ENCODE assay signal across 9 mouse cellular contexts in the genomic region with DNA sequence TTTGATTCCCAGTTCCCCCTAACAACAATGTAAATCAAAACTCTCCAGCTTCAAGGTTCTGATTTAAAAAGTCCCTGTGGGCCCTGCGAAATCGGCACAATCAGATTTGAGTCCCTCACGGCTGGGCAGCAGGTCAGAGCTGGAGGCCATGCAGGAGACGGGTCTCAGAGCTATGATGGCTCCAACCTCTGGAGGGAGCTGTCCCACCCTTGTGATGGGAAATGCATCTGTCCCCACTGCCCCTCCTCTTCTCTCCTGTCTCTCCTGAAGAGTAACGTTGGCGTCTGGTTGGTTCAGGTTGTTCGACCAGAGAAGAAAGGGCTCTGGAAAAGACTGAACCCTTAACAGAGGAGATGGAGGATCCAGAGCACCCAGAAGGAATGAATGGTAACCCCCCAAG.
DNase-seq lines count a peak whose midpoint lies in the region; ATAC-seq and TF ChIP-seq lines count a peak whose summit lies in the region.
"Had no signal": no experiment of that assay in that cellular context is flagged by ENCODE, and none has a peak within 500 bp of the region (broad histone marks: within the 10 kb centered on the region; RNA-seq: fewer than 3 reads in every experiment).

No protein-coding gene starts in this region.

- H3K4me2 ChIP-seq in hindbrain, embryonic 15.5 days = no peak overlapping the region
- H3K4me2 ChIP-seq in hindbrain, embryonic 12.5 days (replicated peaks) = no peak overlapping the region
- no peak overlapping the region for H3K4me2 ChIP-seq in limb, embryonic 13.5 days (replicated peaks)

- H3K4me1 ChIP-seq in hindbrain, embryonic 15.5 days (replicated peaks) = peaks cover 9% of the 10 kb centered on the region
- peaks cover 10% of the 10 kb centered on the region for H3K4me1 ChIP-seq in hindbrain, embryonic 12.5 days
- no peaks in the 10 kb centered on the region for H3K4me1 ChIP-seq in spleen, adult 2 months (ENCODE audit: control insufficient read depth, insufficient read depth, insufficient read length)
- peaks cover 19% of the 10 kb centered on the region for H3K4me1 ChIP-seq in limb, embryonic 13.5 days

- no peaks in the 10 kb centered on the region for H3K27me3 ChIP-seq in hindbrain, embryonic 15.5 days
- no peaks in the 10 kb centered on the region for H3K27me3 ChIP-seq in hindbrain, embryonic 12.5 days
- H3K27me3 ChIP-seq in spleen, adult 2 months (ENCODE audit: control insufficient read depth, insufficient read depth, low read length) = no peaks in the 10 kb centered on the region
- no peaks in the 10 kb centered on the region for H3K27me3 ChIP-seq in limb, embryonic 13.5 days

- TF ChIP-seq CTCF in spleen, adult 2 months (IDR thresholded peaks at IDR 0.05; ENCODE audit: extremely low read depth, insufficient read depth, insufficient read length, insufficient replicate concordance) = no peak

- no peak for TF ChIP-seq POLR2A in spleen, adult 2 months (IDR thresholded peaks at IDR 0.05; ENCODE audit: low read depth, low read length)

- no peak overlapping the region for H3K9ac ChIP-seq in hindbrain, embryonic 15.5 days
- H3K9ac ChIP-seq in hindbrain, embryonic 12.5 days = no peak overlapping the region
- H3K9ac ChIP-seq in limb, embryonic 13.5 days = no peak overlapping the region

- no peak for DNase-seq in spleen, adult 2 months (ENCODE audit: low read depth in 1 of 2, low spot score in 2 of 2)
- no peak for DNase-seq in spleen, adult 18-20 months
- DNase-seq in left cerebral cortex, adult 9 months (ENCODE audit: low spot score in 2 of 2) = no peak
- DNase-seq in ovary, postnatal 36 days (ENCODE audit: low spot score) = no peak
- no peak for DNase-seq in spleen, postnatal 10 days (ENCODE audit: low spot score in 2 of 2)
- DNase-seq: cerebellum, adult 9-10 months had no signal

- no peaks in the 10 kb centered on the region for H3K36me3 ChIP-seq in hindbrain, embryonic 15.5 days
- no peaks in the 10 kb centered on the region for H3K36me3 ChIP-seq in hindbrain, embryonic 12.5 days
- H3K36me3 ChIP-seq in spleen, adult 2 months (ENCODE audit: control insufficient read depth, insufficient read depth, low read length) = no peaks in the 10 kb centered on the region
- H3K36me3 ChIP-seq in limb, embryonic 13.5 days = no peaks in the 10 kb centered on the region

- 64% methylated on average over 7 of the region's 7 CpGs for WGBS in hindbrain, embryonic 15.5 days
- 62% methylated on average over 7 of the region's 7 CpGs for WGBS in hindbrain, embryonic 12.5 days
- 78% methylated on average over 7 of the region's 7 CpGs for WGBS in spleen, adult 2 months
- WGBS in limb, embryonic 13.5 days = 70% methylated on average over 7 of the region's 7 CpGs

- ATAC-seq in hindbrain, embryonic 15.5 days (ENCODE audit: low FRiP score, low read depth) = no peak
- ATAC-seq in hindbrain, embryonic 12.5 days (ENCODE audit: low FRiP score) = no peak
- no peak for ATAC-seq in limb, embryonic 13.5 days (ENCODE audit: low FRiP score, low read depth)

- no peak overlapping the region for H3K4me3 ChIP-seq in hindbrain, embryonic 15.5 days
- H3K4me3 ChIP-seq in hindbrain, embryonic 12.5 days = no peak overlapping the region
- H3K4me3 ChIP-seq in spleen, adult 2 months (ENCODE audit: extremely low read depth, insufficient read depth, insufficient read length) = no peak overlapping the region
- H3K4me3 ChIP-seq in limb, embryonic 13.5 days = no peak overlapping the region

- H3K9me3 ChIP-seq in hindbrain, embryonic 15.5 days = no peaks in the 10 kb centered on the region
- no peaks in the 10 kb centered on the region for H3K9me3 ChIP-seq in hindbrain, embryonic 12.5 days (replicated peaks)
- no peaks in the 10 kb centered on the region for H3K9me3 ChIP-seq in limb, embryonic 13.5 days

- H3K27ac ChIP-seq in hindbrain, embryonic 15.5 days (replicated peaks) = peak overlapping the region; percentile 2; the same call in 1 of the 2 replicates
- H3K27ac ChIP-seq in hindbrain, embryonic 12.5 days = no peak overlapping the region
- H3K27ac ChIP-seq in spleen, adult 2 months (ENCODE audit: insufficient read depth, low read length) = peak overlapping the region; percentile 19; the same call in 1 of the 2 replicates
- 0 out of 2 replicates have a peak overlapping the region, but pooled peaks have one; percentile 7 for H3K27ac ChIP-seq in limb, embryonic 13.5 days
